Comparison of ENCODE assay signal across 9 mouse cellular contexts in genomic region chr3:52299376-52299775, GRCm38 (mm10). TPM values are rescaled to one million over a fixed set of nuclear protein-coding genes. Genes with fewer than 3 reads are reported as not detected.
DNase-seq lines count a peak whose midpoint lies in the region.
"Had no signal": no experiment of that assay in that cellular context is flagged by ENCODE, and none has a peak within 500 bp of the region (broad histone marks: within the 10 kb centered on the region; RNA-seq: fewer than 3 reads in every experiment).

No protein-coding gene starts in this region.

- no peaks in the 10 kb centered on the region for H3K27me3 ChIP-seq in limb, embryonic 10.5 days (ENCODE audit: low read depth, poor library complexity, severe bottlenecking)
- H3K27me3 ChIP-seq: midbrain, embryonic 15.5 days had no signal

- peaks cover 68% of the 10 kb centered on the region for H3K4me1 ChIP-seq in limb, embryonic 10.5 days
- H3K4me1 ChIP-seq: midbrain, embryonic 15.5 days had no signal

- no peaks in the 10 kb centered on the region for H3K36me3 ChIP-seq in limb, embryonic 10.5 days
- H3K36me3 ChIP-seq: midbrain, embryonic 15.5 days had no signal

- H3K9me3 ChIP-seq in limb, embryonic 10.5 days (replicated peaks) = no peaks in the 10 kb centered on the region
- H3K9me3 ChIP-seq: midbrain, embryonic 15.5 days had no signal

- no peak overlapping the region for H3K4me3 ChIP-seq in limb, embryonic 10.5 days
- H3K4me3 ChIP-seq: midbrain, embryonic 15.5 days had no signal

- DNase-seq in kidney, postnatal 10 days = peak; percentile 48
- DNase-seq in kidney, adult 11 months = no peak
- DNase-seq in CD4-positive helper T cell, adult 2 months (ENCODE audit: low read depth, low spot score) = peak; percentile 48
- peak; percentile 19 for DNase-seq in adipocyte (ENCODE audit: low spot score)
- DNase-seq in limb, embryonic 10.5 days (ENCODE audit: low spot score) = no peak
- DNase-seq in frontal cortex, postnatal 14 days (ENCODE audit: low spot score in 2 of 2) = no peak
- DNase-seq in right cerebral cortex, postnatal 25 days = no peak
- no peak for DNase-seq in gastrocnemius, postnatal 4 days (ENCODE audit: low spot score in 2 of 2)

- H3K27ac ChIP-seq in limb, embryonic 10.5 days = peak overlapping the region; percentile 76
- H3K27ac ChIP-seq: midbrain, embryonic 15.5 days had no signal

- WGBS in limb, embryonic 10.5 days = 37% methylated on average over 2 of the region's 2 CpGs

RNA-seq across cellular contexts. Expression of gene Foxo1, which starts 31.2 kb away (rescaled TPM):
- polyA plus RNA-seq in limb, embryonic 10.5 days (2016; fragmentation: Nextera tagmentation; extraction: Ambion mirVana) = 3.5 and 4.6 TPM in 2 replicates
- total RNA-seq in gastrocnemius, postnatal 4 days (2021) = 10 to 100 TPM; 11.9 to 13.2 TPM

Comparison
In these comparisons a context has a peak if more than half of its experiments do, and no peak if none do; other contexts are left out.
1. DNase-seq: peak in kidney, postnatal 10 days (single experiment), CD4-positive helper T cell, adult 2 months (single experiment) and adipocyte (single experiment); none in kidney, adult 11 months (single experiment), limb, embryonic 10.5 days (single experiment), frontal cortex, postnatal 14 days (0 of 2), right cerebral cortex, postnatal 25 days (single experiment) and gastrocnemius, postnatal 4 days (0 of 2).